Mouse (Mus musculus) G1E (cell line): Measurements from ENCODE around the gene Gnpat. TPM values are rescaled to one million over a fixed set of nuclear protein-coding genes. Genes with fewer than 3 reads are reported as not detected.

Source experiments
- ATAC-seq: 2 replicates; pipeline ENCODE4 v1.8.0; 2016; ENCODE audit warnings: mild to moderate bottlenecking; ENCODE audit not compliant: insufficient number of reproducible peaks, poor library complexity, low FRiP score, severe bottlenecking; ENCODE audit errors: extremely low read depth
- DNase-seq: peaks from one replicate; pipeline ENCODE4 v3.0.0; 2012; ENCODE audit warnings: low spot score
- H3K27me3 ChIP-seq: 2 replicates; pipeline ENCODE4 v1.6.1; 2012; ENCODE audit warnings: mild to moderate bottlenecking, low read length, inconsistent platforms; ENCODE audit not compliant: insufficient read depth
- H3K36me3 ChIP-seq: replicated peaks from 2 replicates; pipeline ENCODE3; 2012; ENCODE audit warnings: mild to moderate bottlenecking, inconsistent platforms
- H3K4me1 ChIP-seq: 2 replicates; pipeline ENCODE4 v1.6.1; 2012; ENCODE audit warnings: low read depth, low read length, inconsistent platforms, mixed read lengths; ENCODE audit not compliant: insufficient read depth
- H3K4me3 ChIP-seq: 2 replicates; pipeline ENCODE4 v1.5.1; 2012; ENCODE audit warnings: low read depth, mild to moderate bottlenecking, inconsistent platforms, low read length, moderate library complexity, mixed read lengths
- H3K9me3 ChIP-seq: replicated peaks from 2 replicates; pipeline ENCODE4 v1.6.1; 2012; ENCODE audit warnings: inconsistent platforms
- CTCF ChIP-seq: IDR thresholded peaks from 2 replicates; pipeline ENCODE4 v1.5.1; 2012; ENCODE audit warnings: low read depth, low read length, inconsistent platforms, mixed read lengths
- GATA1 ChIP-seq: IDR thresholded peaks from 2 replicates; pipeline ENCODE4 v1.6.1; 2012; ENCODE audit warnings: borderline replicate concordance, low read length, inconsistent platforms, mixed read lengths
- GATA2 ChIP-seq: IDR thresholded peaks from 2 replicates; pipeline ENCODE4 v1.6.1; 2012; ENCODE audit warnings: low read depth, low read length, inconsistent platforms, borderline replicate concordance
- POLR2AphosphoS5 ChIP-seq: IDR thresholded peaks from 2 replicates; pipeline ENCODE4 v1.6.1; 2012; ENCODE audit warnings: low read depth, low read length, inconsistent platforms; ENCODE audit not compliant: insufficient replicate concordance
- TAL1 ChIP-seq: conservative IDR thresholded peaks from 2 replicates; pipeline ENCODE4 v1.6.1; 2012; ENCODE audit warnings: low read depth, low read length, inconsistent platforms, mixed read lengths
- polyA plus RNA-seq: library from polyadenylated mRNA; stranded (reverse); fragments of >175 nt; gene quantifications from 2 replicates; pipeline ENCODE4 v1.2.3, GENCODE M21; 2012
- total RNA-seq, 2 experiments: library from RNA; stranded (forward) in 1 of 2; stranded (reverse) in 1 of 2; fragments of 200-1000 nt in 1 of 2; fragments of >200 nt in 1 of 2; fragmentation: Nextera tagmentation in 1 of 2; gene quantifications; 2 replicates each; pipeline ENCODE4 v1.2.3; 2014 to 2017

The Gnpat gene
- total and polyA plus RNA-seq, 3 experiments: 125 to 131 (median 128) TPM

DNA sequence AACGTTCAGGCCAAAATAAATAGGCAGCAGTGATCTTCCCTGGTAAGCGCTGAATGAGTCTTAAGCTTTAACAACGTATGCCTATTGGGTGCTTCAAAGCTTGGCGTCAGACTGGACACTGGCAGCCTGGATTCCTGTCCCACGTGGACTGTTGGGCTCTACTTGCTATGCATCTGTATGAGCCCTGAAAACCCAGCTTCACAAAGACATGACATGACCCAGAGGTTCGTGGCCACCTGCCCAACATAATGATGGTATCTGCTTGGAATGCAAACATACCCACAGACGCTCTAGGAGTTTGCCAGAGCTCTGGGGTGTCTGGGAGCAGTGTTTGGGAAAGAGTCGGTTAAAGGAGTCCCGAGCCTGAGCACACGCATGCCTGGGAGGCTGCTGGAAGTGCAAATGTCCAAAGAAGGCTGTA, 63.5 kb downstream of the Gnpat start:
- Histone ChIP-seq H3K36me3 (peaks cover 80% of the 10 kb centered on the region), H3K4me3 (no peak overlapping the region), H3K9me3 (peaks cover 35% of the 10 kb centered on the region), H3K27me3 (no peaks in the 10 kb centered on the region), H3K4me1 (peaks cover 51% of the 10 kb centered on the region)
- TF ChIP-seq CTCF (no peak), GATA1 (no peak), POLR2AphosphoS5 (no peak), GATA2 (no peak)
- ATAC-seq (no peak), DNase-seq (no peak)

- Histone ChIP-seq H3K4me3 (no peak overlapping the region), H3K9me3 (peaks cover 30% of the 10 kb centered on the region), H3K4me1 (peaks cover 31% of the 10 kb centered on the region), H3K36me3 (peaks cover 74% of the 10 kb centered on the region), H3K27me3 (no peaks in the 10 kb centered on the region)
- DNase-seq: no peak
- ATAC-seq: no peak
- TF ChIP-seq GATA1 (no peak), CTCF (no peak), TAL1 (no peak), POLR2AphosphoS5 (no peak), GATA2 (no peak)
These were observed 66.2 kb downstream of the Gnpat start for GRCm38 (mm10) chr8:124929006-124929405.

- Histone ChIP-seq H3K36me3 (peaks cover 70% of the 10 kb centered on the region), H3K4me1 (peaks cover 26% of the 10 kb centered on the region), H3K27me3 (no peaks in the 10 kb centered on the region), H3K4me3 (no peak overlapping the region), H3K9me3 (peaks cover 25% of the 10 kb centered on the region)
- ATAC-seq (no peak), DNase-seq (no peak)
- TF ChIP-seq POLR2AphosphoS5 (no peak), TAL1 (no peak), CTCF (no peak), GATA1 (no peak), GATA2 (no peak)
These were observed 67.3 kb downstream of the Gnpat start for GRCm38 (mm10) chr8:124930086-124930485.

- Histone ChIP-seq H3K27me3 (no peaks in the 10 kb centered on the region), H3K9me3 (peaks cover 19% of the 10 kb centered on the region), H3K4me3 (no peak overlapping the region), H3K36me3 (peaks cover 66% of the 10 kb centered on the region), H3K4me1 (peaks cover 22% of the 10 kb centered on the region)
- DNase-seq: no peak
- TF ChIP-seq GATA2 (no peak), CTCF (no peak), TAL1 (no peak), POLR2AphosphoS5 (no peak), GATA1 (no peak)
- ATAC-seq: no peak
These were observed 67.8 kb downstream of the Gnpat start for GRCm38 (mm10) chr8:124930649-124931048.

DNA sequence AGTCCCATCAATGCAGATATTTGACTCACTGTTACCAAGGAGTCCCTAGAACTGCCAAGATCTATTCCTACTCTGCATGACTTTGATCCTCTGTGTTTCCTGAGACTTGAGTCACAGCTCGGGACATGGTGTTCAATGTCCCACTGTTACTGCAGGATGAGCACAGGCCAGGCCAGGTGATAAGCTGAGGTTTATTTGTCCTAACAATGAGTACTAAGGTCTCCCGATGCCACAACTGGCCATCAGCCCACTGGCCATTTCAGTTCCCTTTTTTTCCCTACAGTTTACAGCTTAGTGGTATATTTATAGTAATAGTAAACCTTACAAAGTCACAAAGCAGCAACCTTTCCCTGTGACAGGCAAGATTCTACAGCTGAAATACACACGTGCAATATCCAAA, 69.6 kb downstream of the Gnpat start:
- Histone ChIP-seq H3K4me3 (no peak overlapping the region), H3K9me3 (peaks cover 16% of the 10 kb centered on the region), H3K27me3 (no peaks in the 10 kb centered on the region), H3K36me3 (peaks cover 63% of the 10 kb centered on the region), H3K4me1 (peaks cover 12% of the 10 kb centered on the region)
- TF ChIP-seq CTCF (no peak), POLR2AphosphoS5 (no peak), GATA2 (no peak), TAL1 (no peak), GATA1 (no peak)
- DNase-seq (no peak), ATAC-seq (no peak)

DNA sequence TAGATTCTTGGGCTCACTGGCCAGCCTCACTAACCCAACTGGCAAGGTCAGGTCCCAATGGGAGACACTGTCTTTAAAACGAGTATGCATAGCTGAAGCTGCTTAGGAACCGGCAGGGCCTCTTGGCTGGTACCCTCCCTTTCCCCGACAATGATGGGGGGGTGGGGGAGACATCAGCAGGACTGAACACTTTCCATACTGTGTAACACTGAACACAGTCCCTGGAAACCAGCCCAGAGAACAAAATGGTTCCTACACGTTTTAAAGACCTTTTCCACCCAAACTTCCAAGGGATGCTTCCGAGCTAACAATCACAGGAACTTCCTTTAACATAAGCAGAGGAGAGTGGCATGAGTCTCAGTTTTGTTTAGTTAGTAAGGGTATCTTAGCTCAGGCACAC, 72.3 kb downstream of the Gnpat start:
- Histone ChIP-seq H3K27me3 (no peaks in the 10 kb centered on the region), H3K9me3 (peaks cover 10% of the 10 kb centered on the region), H3K4me3 (no peak overlapping the region), H3K36me3 (peaks cover 63% of the 10 kb centered on the region), H3K4me1 (peaks cover 4% of the 10 kb centered on the region)
- TF ChIP-seq GATA2 (no peak), CTCF (no peak), POLR2AphosphoS5 (no peak), GATA1 (no peak), TAL1 (no peak)
- ATAC-seq (no peak), DNase-seq (no peak)

DNA sequence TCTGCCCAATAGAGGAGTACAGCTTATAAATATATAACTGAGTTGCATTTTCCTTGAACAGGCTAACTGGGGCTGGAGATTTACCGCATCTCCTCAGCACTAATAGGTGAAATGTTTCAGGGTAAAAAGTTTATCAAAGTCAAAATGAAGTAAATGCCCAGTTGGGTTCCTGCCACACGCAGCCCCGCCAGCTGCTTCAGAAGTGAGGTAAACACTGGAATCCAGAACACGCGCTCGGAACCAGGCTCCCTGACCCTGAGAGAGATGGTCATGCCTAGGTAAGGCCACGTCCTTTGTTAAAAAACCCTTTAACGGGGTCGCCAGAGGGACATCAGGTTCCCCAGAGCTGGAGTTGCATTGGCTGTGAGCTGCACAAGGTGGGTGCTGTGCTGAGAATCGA, 73.9 kb downstream of the Gnpat start:
- DNase-seq (no peak), ATAC-seq (no peak)
- TF ChIP-seq POLR2AphosphoS5 (no peak), TAL1 (no peak), CTCF (no peak), GATA1 (no peak), GATA2 (no peak)
- peaks cover 67% of the 10 kb centered on the region for H3K36me3 ChIP-seq
- peaks cover 9% of the 10 kb centered on the region; the same call in 1 of the 2 replicates for H3K4me1 ChIP-seq
- H3K27me3 ChIP-seq: no peaks in the 10 kb centered on the region
- H3K4me3 ChIP-seq: no peak overlapping the region
- peaks cover 8% of the 10 kb centered on the region for H3K9me3 ChIP-seq
